Mouse (Mus musculus) lung, embryonic 16.5 days (tissue): ENCODE results near the gene Hist1h4b. TPM values are rescaled to one million over a fixed set of nuclear protein-coding genes. Genes with fewer than 3 reads are reported as not detected.
"Not testable (repeated sequence)": the region's sequence is repeated elsewhere in the genome, so short reads cannot be mapped to it uniquely, and the experiment has no call there.

Experiments
- ATAC-seq: fragments of 200-750 bp; cut with Nextera tagmentation; 2 replicates; pipeline ENCODE4 v1.8.0; 2017; ENCODE audit warnings: low read depth, mild to moderate bottlenecking, moderate library complexity
- H3K27ac ChIP-seq: fragments of 300-500 bp; sonication (generic); 2 replicates; pipeline ENCODE4 v1.5.1; 2014; ENCODE audit warnings: mild to moderate bottlenecking, control low read depth, low read length
- H3K27me3 ChIP-seq: fragments of 300-500 bp; sonication (generic); 2 replicates; pipeline ENCODE4 v1.6.1; 2014; ENCODE audit warnings: low read depth, low read length, mixed read lengths; ENCODE audit not compliant: control insufficient read depth, insufficient read depth
- H3K36me3 ChIP-seq: fragments of 300-500 bp; sonication (generic); 2 replicates; pipeline ENCODE4 v1.6.1; 2014; ENCODE audit warnings: low read length; ENCODE audit not compliant: control insufficient read depth, insufficient read depth
- H3K4me1 ChIP-seq: fragments of 300-500 bp; sonication (generic); replicated peaks from 2 replicates; pipeline ENCODE4 v1.6.1; 2014; ENCODE audit warnings: low read length, mixed read lengths; ENCODE audit not compliant: control insufficient read depth, insufficient read depth
- H3K4me2 ChIP-seq: fragments of 300-500 bp; sonication (generic); 2 replicates; pipeline ENCODE4 v1.6.1; 2014; ENCODE audit warnings: low read depth, low read length, control low read depth
- H3K4me3 ChIP-seq: fragments of 300-500 bp; sonication (generic); 2 replicates; pipeline ENCODE4 v1.5.1; 2014; ENCODE audit warnings: mild to moderate bottlenecking, low read length, control low read depth
- H3K9ac ChIP-seq: fragments of 300-500 bp; sonication (generic); 2 replicates; pipeline ENCODE4 v1.6.1; 2014; ENCODE audit warnings: low read length, control low read depth
- H3K9me3 ChIP-seq: fragments of 300-500 bp; sonication (generic); 2 replicates; pipeline ENCODE4 v1.6.1; 2016; ENCODE audit warnings: low read length; ENCODE audit not compliant: control insufficient read depth
- WGBS: fragments of 180-500 bp; shearing (Covaris S2); extraction: QIAGEN DNeasy Blood & Tissue Kit; methylation state at CpG from one replicate; pipeline ENCODE4 v1.1.7; 2014; 5-methylcytosine and 5-hydroxymethylcytosine counted together
- polyA plus RNA-seq: library from polyadenylated mRNA; unstranded; fragments of >200 nt; fragmentation: Nextera tagmentation; extraction: Ambion mirVana; gene quantifications from 2 replicates; pipeline ENCODE4 v1.2.1, GENCODE M21; 2015

Hist1h4b gene
- polyA plus RNA-seq, 1 experiment from 2014 or later, result 5.1 TPM

GRCm38 (mm10) chr13:23751478-23751956 is 5.3 kb upstream of the Hist1h4b start:
- Histone ChIP-seq H3K27ac (peak overlapping the region; percentile 98), H3K9me3 (no peaks in the 10 kb centered on the region), H3K4me2 (peak overlapping the region; percentile 65), H3K36me3 (no peaks in the 10 kb centered on the region), H3K9ac (peak overlapping the region; percentile 67), H3K4me3 (peak overlapping the region; percentile 49), H3K4me1 (peaks cover 14% of the 10 kb centered on the region), H3K27me3 (no peaks in the 10 kb centered on the region)
- under 1% methylated on average over 11 of the region's 11 CpGs for WGBS
- ATAC-seq, result peak; percentile 11; the same call in 1 of the 2 replicates

- WGBS, result under 1% methylated on average over 16 of the region's 47 CpGs
- Histone ChIP-seq H3K27ac (peak within 1 kb of the TSS; percentile 98), H3K4me3 (peak within 1 kb of the TSS; percentile 49), H3K4me1 (peaks cover 14% of the 10 kb centered on the region), H3K9ac (peak within 1 kb of the TSS; percentile 67), H3K4me2 (peak within 1 kb of the TSS; percentile 65)
- ATAC-seq, result peak; percentile 86
- H3K9me3 ChIP-seq, H3K36me3 ChIP-seq, H3K27me3 ChIP-seq: not testable (repeated sequence)
These were observed 4.6 kb upstream of the Hist1h4b start, which contains the start of gene Hist1h3b for GRCm38 (mm10) chr13:23752067-23752741. Hist1h3b (plus strand) TSS chr13:23752267.

- Histone ChIP-seq H3K27me3 (no peaks in the 10 kb centered on the region), H3K9me3 (no peaks in the 10 kb centered on the region), H3K27ac (peak overlapping the region; percentile 79), H3K9ac (peak overlapping the region; percentile 64), H3K4me2 (peak overlapping the region; percentile 57), H3K4me1 (peaks cover 14% of the 10 kb centered on the region), H3K4me3 (peak overlapping the region; percentile 48), H3K36me3 (no peaks in the 10 kb centered on the region)
- 2% methylated on average over 6 of the region's 6 CpGs for WGBS
- no peak for ATAC-seq
These were observed 4.1 kb upstream of the Hist1h4b start for GRCm38 (mm10) chr13:23752742-23753172.

GRCm38 (mm10) chr13:23753314-23754078 is 3.3 kb upstream of the Hist1h4b start:
- no peaks in the 10 kb centered on the region for H3K36me3 ChIP-seq
- no peak for ATAC-seq
- H3K4me1 ChIP-seq, result peaks cover 7% of the 10 kb centered on the region
- H3K9me3 ChIP-seq, result no peaks in the 10 kb centered on the region
- H3K27me3 ChIP-seq, result no peaks in the 10 kb centered on the region
- no peak overlapping the region for H3K4me3 ChIP-seq
- H3K27ac ChIP-seq, result peak overlapping the region; percentile 70
- H3K4me2 ChIP-seq, result peak overlapping the region; percentile 42
- peak overlapping the region; percentile 20; the same call in 1 of the 2 replicates for H3K9ac ChIP-seq
- 37% methylated on average over 4 of the region's 4 CpGs for WGBS

- Histone ChIP-seq H3K36me3 (no peaks in the 10 kb centered on the region), H3K4me3 (no peak overlapping the region), H3K27ac (no peak overlapping the region), H3K9ac (no peak overlapping the region), H3K4me2 (no peak overlapping the region), H3K9me3 (no peaks in the 10 kb centered on the region), H3K4me1 (peaks cover 9% of the 10 kb centered on the region), H3K27me3 (no peaks in the 10 kb centered on the region)
- ATAC-seq, result no peak
These were observed 1.8 kb upstream of the Hist1h4b start for GRCm38 (mm10) chr13:23755000-23755399.

- ATAC-seq, result peak; percentile 1; the same call in 1 of the 2 replicates
- no peaks in the 10 kb centered on the region for H3K27me3 ChIP-seq
- H3K4me1 ChIP-seq, result peaks cover 15% of the 10 kb centered on the region
- H3K4me2 ChIP-seq, result peak overlapping the region; percentile 64
- peak overlapping the region; percentile 66 for H3K9ac ChIP-seq
- H3K4me3 ChIP-seq, result peak overlapping the region; percentile 42
- H3K9me3 ChIP-seq, result no peaks in the 10 kb centered on the region
- no peaks in the 10 kb centered on the region for H3K36me3 ChIP-seq
- peak overlapping the region; percentile 91 for H3K27ac ChIP-seq
- WGBS, result under 1% methylated on average over 14 of the region's 23 CpGs
These were observed 479 bp downstream of the Hist1h4b start for GRCm38 (mm10) chr13:23757211-23757773.

GRCm38 (mm10) chr13:23757921-23758320 is 1.1 kb downstream of the Hist1h4b start:
- Histone ChIP-seq H3K27ac (no peak overlapping the region), H3K4me1 (peaks cover 13% of the 10 kb centered on the region), H3K4me3 (no peak overlapping the region), H3K36me3 (no peaks in the 10 kb centered on the region), H3K4me2 (peak overlapping the region; percentile 26; the same call in 1 of the 2 replicates), H3K27me3 (no peaks in the 10 kb centered on the region), H3K9ac (no peak overlapping the region), H3K9me3 (no peaks in the 10 kb centered on the region)
- no peak for ATAC-seq
- WGBS, result 41% methylated on average over 3 of the region's 3 CpGs

- H3K4me2 ChIP-seq, result no peak overlapping the region
- WGBS, result 78% methylated on average over 3 of the region's 3 CpGs
- H3K9me3 ChIP-seq, result no peaks in the 10 kb centered on the region
These were observed 2.5 kb downstream of the Hist1h4b start for GRCm38 (mm10) chr13:23759251-23759771.

GRCm38 (mm10) chr13:23759916-23760239 is 3.1 kb downstream of the Hist1h4b start:
- Histone ChIP-seq H3K36me3 (no peaks in the 10 kb centered on the region), H3K4me2 (peak overlapping the region; percentile 77), H3K9me3 (no peaks in the 10 kb centered on the region), H3K27me3 (no peaks in the 10 kb centered on the region), H3K27ac (peak overlapping the region; percentile 95), H3K4me1 (peaks cover 15% of the 10 kb centered on the region), H3K4me3 (peak overlapping the region; percentile 53), H3K9ac (peak overlapping the region; percentile 70)
- no peak for ATAC-seq
- WGBS, result 72% methylated on average over 1 of the region's 1 CpGs

More at GRCm38 (mm10) chr13:23759251-23759771, 2.5 kb downstream of the Hist1h4b start:
- Histone ChIP-seq H3K36me3 (no peaks in the 10 kb centered on the region), H3K4me1 (peaks cover 13% of the 10 kb centered on the region), H3K4me3 (no peak overlapping the region), H3K9ac (no peak overlapping the region), H3K27me3 (no peaks in the 10 kb centered on the region), H3K27ac (no peak overlapping the region)
- no peak for ATAC-seq
